In genomic region chr14:74956702-74957101, GRCm38 (mm10) we compare ENCODE assay signal across 29 mouse cellular contexts. TPM values are rescaled to one million over a fixed set of nuclear protein-coding genes. Genes with fewer than 3 reads are reported as not detected.
DNase-seq lines count a peak whose midpoint lies in the region; TF ChIP-seq lines count a peak whose summit lies in the region.
"Had no signal": no experiment of that assay in that cellular context is flagged by ENCODE, and none has a peak within 500 bp of the region (broad histone marks: within the 10 kb centered on the region; RNA-seq: fewer than 3 reads in every experiment).

No protein-coding gene starts in this region.

- H3K36me3 ChIP-seq in liver, adult 2 months (ENCODE audit: control insufficient read depth, insufficient read depth, low read length), result no peaks in the 10 kb centered on the region
- H3K36me3 ChIP-seq: embryonic facial prominence, embryonic 10.5 days; embryonic facial prominence, embryonic 13.5 days; forebrain, embryonic 12.5 days; forebrain, embryonic 15.5 days; G1E; heart, embryonic 12.5 days; heart, embryonic 15.5 days; hindbrain, embryonic 10.5 days; hindbrain, embryonic 13.5 days had no signal

- 11% methylated on average over 2 of the region's 2 CpGs for WGBS in liver, adult 2 months

- intact Hi-C loops in gastrocnemius, adult 2 months (cut with DNase I), result no loop called here

- no peaks in the 10 kb centered on the region for H3K79me2 ChIP-seq in liver, adult 2 months (ENCODE audit: control insufficient read depth, insufficient read depth, low read length)

- no peak overlapping the region for H3K4me3 ChIP-seq in liver, adult 2 months (ENCODE audit: insufficient read depth, low read depth, low read length)
- no peak overlapping the region for H3K4me3 ChIP-seq in gastrocnemius, adult 2 months
- H3K4me3 ChIP-seq: embryonic facial prominence, embryonic 10.5 days; embryonic facial prominence, embryonic 13.5 days; erythroblast, embryonic 14.5 days; forebrain, embryonic 12.5 days; forebrain, embryonic 15.5 days; heart, embryonic 12.5 days; heart, embryonic 15.5 days; hindbrain, embryonic 10.5 days; hindbrain, embryonic 13.5 days had no signal

- peak; percentile 96 for DNase-seq in liver, adult 2 months (ENCODE audit: extremely low read depth, low read depth, low spot score)
- DNase-seq in liver (no peak), adipocyte (ENCODE audit: low spot score) (peak; percentile 89)
- peak; percentile 32 for DNase-seq in lung, postnatal 36 days
- no peak for DNase-seq in lung, postnatal 10 days
- no peak for DNase-seq in gastrocnemius, adult 2 months
- DNase-seq: adrenal gland, adult 8-10 months; adrenal gland, postnatal 25 days; B cell, adult 2 months; cerebellum, adult 11-12 months; cerebellum, adult 8-10 months; cerebellum, postnatal 10 days; cerebellum, postnatal 36 days; embryo, embryonic 11 days; gastrocnemius, postnatal 10 days; gastrocnemius, postnatal 36 days; heart, postnatal 10 days; heart, postnatal 36 days had no signal

- no peaks in the 10 kb centered on the region for H3K27me3 ChIP-seq in liver, adult 2 months (ENCODE audit: control insufficient read depth, insufficient read depth, low read length)
- H3K27me3 ChIP-seq: CH12.LX; embryonic facial prominence, embryonic 13.5 days; forebrain, embryonic 12.5 days; forebrain, embryonic 15.5 days; heart, embryonic 15.5 days; hindbrain, embryonic 13.5 days had no signal

- TF ChIP-seq CTCF in liver, adult 2 months (IDR thresholded peaks at IDR 0.05; ENCODE audit: low read depth, low read length), result no peak
- no peak for TF ChIP-seq CTCF in gastrocnemius, adult 2 months (IDR thresholded peaks at IDR 0.05)

- peaks cover 11% of the 10 kb centered on the region for H3K4me1 ChIP-seq in liver, adult 2 months (ENCODE audit: control insufficient read depth, insufficient read depth, low read length)
- H3K4me1 ChIP-seq: embryonic facial prominence, embryonic 10.5 days; embryonic facial prominence, embryonic 13.5 days; forebrain, embryonic 12.5 days; forebrain, embryonic 15.5 days; hindbrain, embryonic 10.5 days; hindbrain, embryonic 13.5 days had no signal

- no peak for TF ChIP-seq POLR2A in liver, adult 2 months (IDR thresholded peaks at IDR 0.05; ENCODE audit: extremely low read depth, insufficient read depth, low read length)

- no peak overlapping the region; the same call in 1 of the 2 replicates for H3K27ac ChIP-seq in liver, adult 2 months (replicated peaks; ENCODE audit: insufficient read depth, low read depth, low read length)
- no peak overlapping the region for H3K27ac ChIP-seq in gastrocnemius, adult 2 months
- H3K27ac ChIP-seq: embryonic facial prominence, embryonic 10.5 days; embryonic facial prominence, embryonic 13.5 days; forebrain, embryonic 12.5 days; forebrain, embryonic 15.5 days; heart, embryonic 15.5 days; hindbrain, embryonic 10.5 days; hindbrain, embryonic 13.5 days had no signal

- no peak overlapping the region for H3K9ac ChIP-seq in liver, adult 2 months (ENCODE audit: low read depth, low read length)
- H3K9ac ChIP-seq: embryonic facial prominence, embryonic 13.5 days; forebrain, embryonic 12.5 days; forebrain, embryonic 15.5 days; heart, embryonic 12.5 days; heart, embryonic 15.5 days; hindbrain, embryonic 13.5 days had no signal

RNA-seq across cellular contexts. Expression of gene Lrch1, which starts 9.0 kb away (rescaled TPM):
- 6.1 and 6.5 TPM in 2 replicates for total RNA-seq in liver, adult 2 months (2014; rRNA removed)
- 1.9 and 2.7 TPM in 2 replicates for polyA plus RNA-seq in liver, adult 2 months (2012; rRNA removed)
- total RNA-seq in gastrocnemius, adult 2 months (2021), result 1 to 10 TPM; 3.0 to 4.4 TPM
- polyA plus RNA-seq: G1E had no signal

RNA-seq across cellular contexts. Expression of gene Rubcnl, which starts 59.1 kb away (rescaled TPM):
- total RNA-seq in liver, adult 2 months (2014; rRNA removed), result 0.54 and 1.1 TPM in 2 replicates
- 0.15 and 0.21 TPM in 2 replicates for polyA plus RNA-seq in liver, adult 2 months (2012; rRNA removed)
- under 1 TPM; 0.08 to 0.18 TPM for total RNA-seq in gastrocnemius, adult 2 months (2021)
- polyA plus RNA-seq: G1E had no signal

Comparison
In these comparisons a context has a peak if more than half of its experiments do, and no peak if none do; other contexts are left out.
1. DNase-seq: peak in liver, adult 2 months (single experiment), lung, postnatal 36 days (single experiment) and adipocyte (single experiment); none in liver (single experiment), lung, postnatal 10 days (single experiment) and gastrocnemius, adult 2 months (single experiment).